Mouse (Mus musculus) mesoderm, embryonic 11.5 days (tissue): ENCODE results near the gene Prpf18.
"Not testable (repeated sequence)": the region's sequence is repeated elsewhere in the genome, so short reads cannot be mapped to it uniquely, and the experiment has no call there.

Experiments
- DNase-seq: peaks from one replicate; pipeline ENCODE4 v3.0.0-alpha.2; 2012; ENCODE audit warnings: low read depth, low spot score

The Prpf18 gene

GRCm38 (mm10) chr2:4614276-4614929 is 37.5 kb downstream of the Prpf18 start:
- not testable (repeated sequence) for DNase-seq

DNA sequence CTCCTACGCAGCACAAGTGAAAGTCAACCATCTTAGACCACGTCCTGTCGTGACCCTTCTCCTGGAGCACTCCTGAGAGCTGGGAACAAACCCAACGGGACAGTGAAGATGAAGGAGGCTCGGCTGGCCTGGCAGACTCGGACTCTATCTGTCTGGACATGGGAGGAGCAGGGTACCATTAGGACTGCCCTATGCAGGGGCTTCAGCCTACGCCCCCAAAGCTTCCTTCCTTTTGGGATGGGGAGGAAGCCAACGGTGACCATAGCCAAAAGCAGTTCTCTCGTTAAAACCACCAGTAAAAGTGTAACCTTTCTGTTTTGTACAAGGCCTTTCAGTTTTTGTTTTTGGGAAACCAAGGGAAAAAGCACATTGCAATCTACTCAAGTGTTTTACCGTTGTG is 40.2 kb downstream of the Prpf18 start:
- no peak for DNase-seq

DNA sequence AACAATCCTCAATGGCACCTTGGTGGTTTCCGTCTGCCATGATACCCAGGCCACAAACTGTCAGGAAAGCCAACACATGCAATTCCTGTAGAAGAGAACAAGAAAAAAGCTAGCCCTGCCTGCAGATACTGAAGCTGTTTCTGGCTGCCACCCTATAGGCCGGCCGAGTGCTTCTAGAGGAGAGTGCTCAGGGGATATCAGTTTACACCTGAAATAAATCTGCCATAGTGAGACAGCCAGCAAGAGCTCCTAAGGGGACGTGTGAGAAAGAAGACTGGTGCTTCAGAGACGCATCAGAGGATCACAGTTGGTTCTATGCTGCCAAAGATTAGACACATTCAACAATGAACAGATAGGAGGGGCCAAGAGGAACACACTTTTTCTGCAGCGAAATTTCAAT is 40.6 kb downstream of the Prpf18 start:
- DNase-seq = no peak

- no peak for DNase-seq
These were observed 42.5 kb downstream of the Prpf18 start for GRCm38 (mm10) chr2:4609433-4609832.

DNA sequence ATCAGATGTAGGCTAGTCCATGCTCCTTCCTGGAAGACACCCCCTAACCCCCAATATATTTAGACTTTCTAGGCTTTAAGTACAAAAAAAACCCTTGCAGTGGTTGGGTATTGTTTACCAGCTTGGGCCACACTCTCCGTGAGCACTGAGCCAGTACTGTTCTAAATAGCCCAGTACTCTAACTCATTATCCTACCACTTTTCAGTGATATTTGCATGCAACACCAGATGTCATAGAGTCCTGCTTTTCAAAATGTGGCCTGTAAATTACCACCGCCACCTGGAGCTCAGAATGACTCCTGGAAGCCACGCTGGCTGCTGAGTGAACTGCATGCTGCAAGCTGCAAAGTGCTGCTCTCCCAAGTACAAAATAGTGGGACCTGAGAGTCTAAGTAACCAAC is 43.7 kb downstream of the Prpf18 start:
- no peak for DNase-seq

DNA sequence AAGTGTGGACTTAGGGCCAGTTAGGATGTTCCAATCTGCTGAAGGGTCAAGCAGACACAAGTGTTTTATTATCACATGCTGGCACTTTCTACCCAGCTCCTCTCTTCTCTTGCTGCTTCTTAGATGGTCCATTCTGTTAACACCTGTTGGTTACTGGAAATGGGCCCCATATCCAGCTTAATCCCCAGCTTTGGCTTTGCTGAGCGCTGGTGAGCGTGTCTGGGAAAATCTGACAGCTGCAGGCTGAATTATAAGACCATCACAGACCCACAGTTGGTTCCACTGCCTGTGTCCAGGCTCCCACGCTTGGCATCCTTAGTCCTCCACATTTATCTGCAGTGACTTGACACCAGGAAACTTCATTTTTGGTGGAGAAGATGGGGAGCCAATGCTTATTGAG is 45.4 kb downstream of the Prpf18 start:
- no peak for DNase-seq

DNA sequence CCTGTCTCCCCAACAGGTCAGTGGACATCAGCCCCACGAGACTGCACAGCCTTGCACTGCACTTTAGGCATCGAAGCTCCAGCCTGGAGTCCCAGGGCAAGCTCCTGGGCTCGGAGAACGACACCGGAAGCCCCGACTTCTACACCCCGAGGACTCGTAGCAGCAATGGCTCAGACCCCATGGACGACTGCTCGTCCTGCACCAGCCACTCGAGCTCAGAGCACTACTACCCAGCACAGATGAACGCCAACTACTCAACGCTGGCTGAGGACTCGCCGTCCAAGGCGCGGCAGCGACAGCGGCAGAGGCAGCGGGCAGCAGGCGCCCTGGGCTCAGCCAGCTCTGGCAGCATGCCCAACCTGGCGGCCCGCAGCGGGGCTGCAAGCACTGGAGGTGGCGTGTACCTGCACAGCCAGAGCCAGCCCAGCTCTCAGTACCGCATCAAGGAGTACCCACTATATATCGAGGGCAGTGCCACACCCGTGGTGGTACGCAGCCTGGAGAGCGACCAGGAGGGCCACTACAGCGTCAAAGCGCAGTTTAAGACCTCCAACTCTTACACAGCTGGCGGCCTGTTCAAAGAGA is 48.5 kb downstream of the Prpf18 start:
- no peak for DNase-seq

DNA sequence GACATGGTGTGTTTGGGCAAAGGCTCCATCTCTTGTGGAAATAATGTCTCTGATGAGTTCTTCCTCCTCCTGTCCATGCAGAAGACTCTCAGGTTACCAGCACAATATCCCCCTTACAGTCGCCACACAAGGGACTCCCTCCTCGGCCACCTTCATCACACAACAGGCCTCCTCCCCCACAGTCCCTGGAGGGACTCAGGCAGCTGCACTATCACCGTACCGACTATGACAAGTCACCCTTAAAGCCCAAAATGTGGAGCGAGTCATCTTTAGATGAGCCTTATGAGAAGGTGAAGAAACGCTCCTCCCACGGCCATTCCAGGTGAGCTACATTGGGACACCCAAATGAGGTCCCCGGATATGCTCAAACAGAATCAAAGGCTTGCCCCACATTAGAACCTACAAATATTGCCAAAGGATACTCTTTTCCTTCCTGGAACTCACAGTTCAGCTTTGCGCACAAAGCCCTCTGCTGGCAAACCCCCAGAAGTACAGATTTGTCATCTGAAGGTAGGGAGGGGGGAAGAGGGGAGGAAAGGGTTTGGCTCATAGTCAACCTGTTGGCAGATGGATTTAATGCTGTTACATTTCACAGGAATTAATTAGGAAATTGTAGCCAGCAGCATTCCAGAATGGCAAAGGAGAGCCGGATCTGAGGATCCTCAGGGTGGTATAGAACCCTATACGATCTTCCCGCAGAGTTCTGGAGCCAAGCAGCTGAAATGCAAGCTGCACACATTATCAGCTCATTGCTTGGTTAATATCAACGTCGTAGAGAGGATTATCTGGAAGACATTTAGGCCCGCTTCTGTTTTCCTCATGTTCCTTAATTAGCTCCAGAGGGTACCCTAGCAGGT is 50.7 kb downstream of the Prpf18 start:
- peak; percentile 64 for DNase-seq

- DNase-seq = no peak
These were observed 54.9 kb downstream of the Prpf18 start for GRCm38 (mm10) chr2:4596992-4597391.

DNA sequence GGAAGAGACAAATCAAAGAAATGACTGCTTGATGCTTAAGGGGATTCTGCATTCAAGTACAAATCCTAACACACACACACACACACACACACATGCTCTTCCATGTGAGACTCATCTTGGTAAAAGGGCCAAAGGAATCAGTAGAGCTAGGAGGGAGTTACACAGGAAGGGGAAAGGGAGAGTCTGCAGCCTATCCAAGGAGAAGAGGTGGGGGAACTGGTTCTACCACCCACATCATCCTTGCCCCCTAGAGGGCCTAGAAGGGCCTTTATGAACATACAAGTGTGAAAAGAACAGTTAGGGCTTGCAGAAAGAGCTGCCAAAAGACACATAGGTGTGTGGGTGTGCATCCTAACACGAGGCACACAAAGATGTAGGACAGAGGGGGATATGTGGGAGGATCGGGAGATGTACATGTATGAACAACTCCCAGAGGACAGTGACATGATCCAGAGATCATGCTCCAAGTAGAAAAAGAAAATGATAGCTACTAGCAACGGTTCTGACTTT is 58.0 kb downstream of the Prpf18 start:
- DNase-seq = no peak

DNA sequence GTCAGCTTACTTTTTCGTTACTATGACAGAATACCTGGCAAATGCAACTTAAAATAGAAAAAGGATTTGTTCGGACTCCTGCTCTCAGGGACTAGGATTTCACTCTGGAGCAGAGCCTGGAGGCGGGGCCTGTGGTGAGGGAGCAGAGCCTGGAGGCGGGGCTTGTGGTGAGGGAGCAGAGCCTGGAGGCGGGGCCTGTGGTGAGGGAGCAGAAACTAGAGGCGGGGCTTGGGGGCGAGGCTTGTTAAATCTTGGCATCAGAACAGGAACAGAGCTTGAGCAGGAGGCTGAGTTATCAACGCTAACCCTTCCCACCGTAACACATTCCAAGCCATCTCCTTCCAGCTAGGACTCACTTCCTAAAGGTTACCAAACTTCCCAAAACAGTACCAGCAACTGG is 58.5 kb downstream of the Prpf18 start:
- peak; percentile 23 for DNase-seq

GRCm38 (mm10) chr2:4592666-4593065 is 59.2 kb downstream of the Prpf18 start:
- no peak for DNase-seq

GRCm38 (mm10) chr2:4591647-4592046 is 60.3 kb downstream of the Prpf18 start:
- DNase-seq = no peak

GRCm38 (mm10) chr2:4587685-4588409 is 64.1 kb downstream of the Prpf18 start:
- DNase-seq = peak; percentile 79

- DNase-seq = no peak
These were observed 65.7 kb downstream of the Prpf18 start for GRCm38 (mm10) chr2:4586245-4586644.

DNA sequence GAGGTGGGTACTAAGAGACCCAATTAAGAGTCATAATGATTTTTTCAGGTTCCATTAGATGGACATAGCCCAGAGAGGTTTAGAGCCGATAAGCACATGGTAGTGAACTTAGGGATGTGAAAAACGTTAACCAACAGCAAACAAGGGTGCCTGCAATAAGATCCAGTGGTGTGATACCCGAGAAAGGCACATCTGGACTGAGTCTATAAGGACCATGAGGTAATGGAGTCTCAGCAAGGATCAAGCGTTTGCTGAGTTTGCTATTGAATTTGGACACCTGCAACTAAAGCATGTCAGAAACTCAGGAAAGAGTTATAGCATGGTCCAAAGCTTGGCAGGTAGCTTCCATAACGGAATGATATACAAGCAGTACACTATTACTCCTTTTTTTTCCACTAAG is 67.7 kb downstream of the Prpf18 start:
- no peak for DNase-seq

- DNase-seq = no peak
These were observed 69.0 kb downstream of the Prpf18 start for GRCm38 (mm10) chr2:4582930-4583329.

GRCm38 (mm10) chr2:4580666-4581065 is 71.2 kb downstream of the Prpf18 start:
- no peak for DNase-seq

DNA sequence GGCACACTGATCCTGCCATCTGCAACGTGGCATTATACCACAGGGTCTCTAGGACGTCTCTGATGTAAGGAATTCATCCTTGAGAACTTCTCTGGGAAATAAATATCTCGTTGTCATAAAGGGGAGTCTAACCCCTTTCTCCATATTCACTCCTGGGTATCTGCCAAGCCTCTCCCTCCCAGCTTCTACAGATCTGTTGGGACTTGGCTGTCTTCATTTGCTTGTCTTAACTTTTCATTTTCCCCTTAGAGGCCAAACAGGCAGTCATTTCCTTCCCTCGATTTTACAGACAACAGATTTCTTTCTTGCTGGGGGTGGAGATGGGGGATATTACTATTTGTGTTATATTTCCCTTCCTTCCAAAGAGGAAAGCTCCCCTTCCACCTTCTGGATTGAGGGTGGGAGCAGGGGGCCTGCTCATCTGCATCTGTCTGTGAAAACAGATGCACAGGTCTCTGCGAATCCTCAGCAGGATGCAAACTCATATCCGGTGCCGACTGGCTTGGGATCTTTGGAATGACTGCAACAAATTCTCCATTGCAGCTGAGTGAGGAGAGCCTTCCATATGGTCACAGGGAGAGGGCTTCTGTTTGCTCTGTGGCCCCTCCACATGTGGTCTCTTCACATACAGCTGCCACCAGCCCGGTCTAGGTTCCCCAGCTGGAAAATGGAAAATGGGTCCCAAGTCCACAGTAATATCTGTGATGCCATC is 72.4 kb downstream of the Prpf18 start:
- DNase-seq = no peak

DNA sequence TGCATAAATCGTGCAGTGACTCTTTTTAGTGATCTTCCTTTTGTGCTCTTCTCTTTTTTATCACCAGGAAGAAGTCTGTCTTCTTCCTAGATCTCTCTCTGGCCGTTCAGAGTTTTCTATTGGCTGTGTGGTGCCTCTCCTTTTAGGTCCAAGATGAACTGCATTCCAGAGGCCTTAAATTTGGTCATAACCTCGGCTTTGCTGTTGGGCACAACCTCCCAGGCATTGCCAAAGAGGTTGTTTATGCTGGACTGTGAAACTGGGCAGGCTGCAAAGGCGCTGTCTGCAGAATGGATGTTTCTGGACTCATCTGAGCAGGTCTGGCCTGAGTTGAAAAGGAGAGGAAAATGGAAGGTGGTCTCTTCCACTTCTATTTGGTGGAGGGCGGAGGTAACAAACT is 73.6 kb downstream of the Prpf18 start:
- no peak for DNase-seq

DNA sequence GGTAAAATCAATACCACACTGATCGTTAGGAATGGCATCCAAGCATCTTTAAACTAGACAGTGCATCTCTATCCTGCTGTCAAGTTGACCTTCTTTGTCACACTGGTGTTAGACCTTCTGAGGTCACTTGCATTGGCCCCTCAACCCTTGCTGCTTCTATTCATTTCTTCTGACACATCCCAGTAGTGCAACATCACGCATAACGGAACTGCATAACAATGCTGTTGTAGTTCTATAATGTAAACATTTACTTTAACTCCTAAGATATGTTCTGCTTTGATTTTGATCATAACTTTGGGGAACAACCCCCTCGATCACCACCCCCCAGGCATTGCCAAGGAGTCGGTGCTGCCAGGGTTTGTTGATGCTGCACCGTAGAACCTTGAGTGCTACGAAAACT is 75.9 kb downstream of the Prpf18 start:
- DNase-seq = no peak
